Mouse (Mus musculus) forebrain, embryonic 10.5 days (tissue): ENCODE results near the gene Obp1a. TPM values are rescaled to one million over a fixed set of nuclear protein-coding genes. Genes with fewer than 3 reads are reported as not detected.

Experiments used
- DNase-seq: peaks from one replicate; pipeline ENCODE4 v3.0.0-alpha.2; 2017; ENCODE audit warnings: low spot score; ENCODE audit errors: extremely low spot score
- H3K27ac ChIP-seq: fragments of 300-500 bp; sonication (generic); 2 replicates; pipeline ENCODE4 v1.5.1; 2016; ENCODE audit warnings: mild to moderate bottlenecking
- H3K27me3 ChIP-seq: fragments of 300-500 bp; sonication (generic); 2 replicates; pipeline ENCODE4 v1.6.1; 2016; ENCODE audit warnings: mild to moderate bottlenecking; ENCODE audit not compliant: poor library complexity, severe bottlenecking
- H3K36me3 ChIP-seq: fragments of 300-500 bp; sonication (generic); replicated peaks from 2 replicates; pipeline ENCODE4 v1.6.1; 2016; ENCODE audit warnings: mild to moderate bottlenecking, moderate library complexity
- H3K4me1 ChIP-seq: fragments of 300-500 bp; sonication (generic); 2 replicates; pipeline ENCODE4 v1.6.1; 2016
- H3K4me3 ChIP-seq: fragments of 300-500 bp; sonication (generic); 2 replicates; pipeline ENCODE4 v1.5.1; 2016; ENCODE audit warnings: mild to moderate bottlenecking, moderate library complexity
- H3K9me3 ChIP-seq: fragments of 300-500 bp; sonication (generic); 2 replicates; pipeline ENCODE4 v1.6.1; 2016; ENCODE audit warnings: mild to moderate bottlenecking, moderate library complexity
- WGBS: fragments of 180-500 bp; shearing (Covaris S2); methylation state at CpG from one replicate; pipeline ENCODE4 v1.1.7; 2016; 5-methylcytosine and 5-hydroxymethylcytosine counted together
- polyA plus RNA-seq: library from polyadenylated mRNA; unstranded; fragments of >200 nt; fragmentation: Nextera tagmentation; extraction: Ambion mirVana; gene quantifications from 2 replicates; pipeline ENCODE4 v1.2.1, GENCODE M21; 2016

Gene Obp1a
- polyA plus RNA-seq = not detected in 2 replicates

DNA sequence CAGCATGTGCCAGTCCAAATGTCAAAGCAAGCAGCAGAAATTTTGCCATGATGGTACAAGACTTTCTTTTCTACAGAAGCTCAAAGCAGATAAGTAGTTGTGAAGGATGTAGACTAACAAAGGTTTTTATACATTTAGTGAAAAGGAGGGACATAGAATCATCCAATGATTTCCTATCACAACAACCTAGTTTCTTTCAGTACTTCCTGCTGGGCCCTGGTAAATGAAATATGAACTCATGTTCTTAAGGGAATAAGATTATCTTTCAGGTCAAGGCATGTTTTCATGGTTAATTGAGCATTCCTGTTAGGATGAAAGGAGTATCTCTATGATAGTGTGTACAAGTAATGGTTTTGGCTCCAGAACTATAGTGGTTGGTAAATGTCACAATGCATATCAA is at the start of gene Obp1a:
Gene Obp1a, minus strand, starts transcription at position 101 of the 400 bp plus-strand sequence.
- Histone ChIP-seq H3K4me1 (no peaks in the 10 kb centered on the region), H3K4me3 (no peak within 1 kb of the TSS), H3K36me3 (no peaks in the 10 kb centered on the region), H3K9me3 (no peaks in the 10 kb centered on the region), H3K27ac (no peak within 1 kb of the TSS), H3K27me3 (no peaks in the 10 kb centered on the region)
- DNase-seq = no peak

DNA sequence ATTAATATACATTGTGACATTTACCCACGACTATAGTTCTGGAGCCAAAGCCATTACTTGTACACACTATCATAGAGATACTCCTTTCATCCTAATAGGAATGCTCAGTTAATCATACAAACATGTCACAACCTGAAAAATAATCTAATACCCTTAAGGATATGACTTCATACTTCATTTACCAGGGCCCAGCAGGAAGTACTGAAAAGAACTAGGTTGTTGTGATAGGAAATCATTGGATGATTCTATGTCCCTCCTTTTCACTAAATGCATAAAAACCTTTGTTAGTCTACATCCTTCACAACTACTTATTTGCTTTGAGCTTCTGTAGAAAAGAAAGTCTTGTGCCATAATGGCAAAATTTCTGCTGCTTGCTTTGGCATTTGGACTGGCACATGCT is 34.0 kb upstream of the Obp1a start, which contains the start of gene Gm5938:
Gene Gm5938, plus strand, starts transcription at position 301 of the 400 bp plus-strand sequence.
- Histone ChIP-seq H3K27me3 (no peaks in the 10 kb centered on the region), H3K4me3 (no peak within 1 kb of the TSS), H3K4me1 (no peaks in the 10 kb centered on the region), H3K36me3 (no peaks in the 10 kb centered on the region), H3K9me3 (no peaks in the 10 kb centered on the region), H3K27ac (no peak within 1 kb of the TSS)
- no peak for DNase-seq
- WGBS = 76% methylated on average over 1 of the region's 1 CpGs

Other genes starting within 250 kb of the Obp1a start
- gene Pbsn, start 237.8 kb downstream of the Obp1a start, polyA plus RNA-seq = not detected in 2 replicates
- not detected in 2 replicates for gene Gm14744, start 226.6 kb downstream of the Obp1a start, polyA plus RNA-seq
- not detected in 2 replicates for gene 5430402E10Rik, start 166.3 kb downstream of the Obp1a start, polyA plus RNA-seq
- not detected in 2 replicates for gene Gm5938, start 34.1 kb upstream of the Obp1a start, polyA plus RNA-seq
- not detected in 2 replicates for gene Obp1b, start 95.4 kb upstream of the Obp1a start, polyA plus RNA-seq
- gene Gm14743, start 154.5 kb upstream of the Obp1a start, polyA plus RNA-seq = not detected in 2 replicates